Comparison of ENCODE assay signal across 10 mouse cellular contexts in genomic region chr13:93911037-93911436, GRCm38 (mm10).
DNase-seq lines count a peak whose midpoint lies in the region; ATAC-seq and TF ChIP-seq lines count a peak whose summit lies in the region.
"Had no signal": no experiment of that assay in that cellular context is flagged by ENCODE, and none has a peak within 500 bp of the region (broad histone marks: within the 10 kb centered on the region; RNA-seq: fewer than 3 reads in every experiment).

No protein-coding gene starts in this region.

- DNase-seq in cerebellum, postnatal 4 days (ENCODE audit: low spot score in 2 of 2), result no peak
- peak; percentile 37 for DNase-seq in kidney, adult 18-20 months
- DNase-seq in kidney, postnatal 4 days, result no peak
- DNase-seq in cerebellum, adult 2 months, result peak; percentile 31 to 52
- DNase-seq in kidney, postnatal 36 days, result peak; percentile 41 to 64
- DNase-seq in right cerebral cortex, adult 2 months (ENCODE audit: low spot score in 2 of 2), result no peak
- DNase-seq in right cerebral cortex, postnatal 25 days, result no peak
- DNase-seq: liver had no signal

- WGBS in cerebellum, adult 2 months, result 6% methylated on average over 7 of the region's 7 CpGs

- TF ChIP-seq CTCF in cerebellum, adult 2 months (IDR thresholded peaks at IDR 0.05; ENCODE audit: borderline replicate concordance, insufficient read depth, low read depth, low read length), result no peak

- no peaks in the 10 kb centered on the region for H3K27me3 ChIP-seq in cerebellum, adult 2 months (ENCODE audit: control insufficient read depth, insufficient read depth, low read length)

- no peak overlapping the region for H3K4me3 ChIP-seq in cerebellum, adult 2 months (replicated peaks; ENCODE audit: insufficient read depth, low read depth, low read length)
- H3K4me3 ChIP-seq: myocyte had no signal

- peaks cover 7% of the 10 kb centered on the region for H3K4me1 ChIP-seq in cerebellum, adult 2 months (ENCODE audit: control insufficient read depth, insufficient read depth, low read length)

- no peak overlapping the region for H3K27ac ChIP-seq in cerebellum, adult 2 months (ENCODE audit: insufficient read depth, low read length)

- peak; percentile 46 for ATAC-seq in cerebellum, adult (ENCODE audit: insufficient number of reproducible peaks, low FRiP score, low TSS enrichment)

- no peak for TF ChIP-seq POLR2A in cerebellum, adult 2 months (IDR thresholded peaks at IDR 0.05; ENCODE audit: borderline replicate concordance, insufficient read depth, low read length)

Comparison
In these comparisons a context has a peak if more than half of its experiments do, and no peak if none do; other contexts are left out.
1. DNase-seq: peak in kidney, adult 18-20 months (single experiment), cerebellum, adult 2 months (2 of 2) and kidney, postnatal 36 days (2 of 2); none in cerebellum, postnatal 4 days (0 of 2), kidney, postnatal 4 days (0 of 2), right cerebral cortex, adult 2 months (0 of 2) and right cerebral cortex, postnatal 25 days (single experiment).